Mouse (Mus musculus) Patski (cell line): ENCODE measurements around the gene Zfp148. TPM values are rescaled to one million over a fixed set of nuclear protein-coding genes. Genes with fewer than 3 reads are reported as not detected.
"Not testable (repeated sequence)": the region's sequence is repeated elsewhere in the genome, so short reads cannot be mapped to it uniquely, and the experiment has no call there.

Experiments used
- ATAC-seq: fragments of 100-300 bp; one replicate; pipeline ENCODE4 v1.8.0; 2021
- CTCF ChIA-PET: fragments of 350-600 bp; sonication (Branson Sonifier 250); formaldehyde crosslinking; loops from one replicate; lab custom pipeline; 2022; ENCODE audit warnings: inconsistent platforms; lab: Charles Lee
- POLR2A ChIA-PET: fragments of 350-600 bp; sonication (Branson Sonifier 250); formaldehyde crosslinking; loops from one replicate; lab custom pipeline; 2022; ENCODE audit warnings: antibody characterized with exemption, inconsistent platforms; lab: Charles Lee
- DNase-seq: peaks from one replicate; pipeline ENCODE4 v3.0.0-alpha.2; 2011; ENCODE audit warnings: low read depth, low spot score
- H3K27me3 ChIP-seq: fragments of 371-371 bp; one replicate; pipeline ENCODE4 v1.5.1; 2021
- CTCF ChIP-seq: fragments of 100-300 bp; IDR thresholded peaks from one replicate; pipeline ENCODE4 v1.5.1; 2021
- in situ Hi-C: fragments of 300-500 bp; cut with MboI; formaldehyde crosslinking; loops from 3 replicates; pipeline ENCODE4 v1.11.1; 2018; ENCODE audit warnings: low pct_unique_long_range_greater_than_20kb, mixed read lengths
- polyA plus RNA-seq: library from polyadenylated mRNA; unstranded; gene quantifications from one replicate; pipeline ENCODE4 v1.2.3, GENCODE M21; 2021

Gene Zfp148
- polyA plus RNA-seq, 1 experiment from 2014 or later, result 46.3 TPM

DNA sequence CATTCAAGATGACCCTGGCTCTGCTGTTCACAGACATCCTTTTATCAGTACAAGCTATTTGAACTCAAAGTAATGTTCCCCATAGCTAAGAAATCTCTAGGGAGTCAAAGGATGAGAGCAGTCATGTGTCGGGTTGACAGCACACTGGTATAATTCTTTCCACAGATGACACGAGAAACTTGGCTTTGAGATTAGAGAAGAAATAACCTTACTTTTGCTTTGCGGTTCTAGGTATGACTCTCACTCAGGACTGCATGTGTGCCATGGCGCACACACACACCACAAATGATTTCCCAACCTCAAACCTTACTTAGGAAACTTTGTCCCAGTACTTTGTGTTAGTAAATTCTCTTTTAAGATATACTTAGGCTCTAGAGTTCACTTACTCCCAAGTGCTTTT, 113.7 kb downstream of the Zfp148 start:
- no peak for TF ChIP-seq CTCF
- ATAC-seq (no peak), DNase-seq (no peak)
- H3K27me3 ChIP-seq, result no peaks in the 10 kb centered on the region
- ChIA-PET POLR2A (no interaction called here), CTCF (no interaction called here)
- in situ Hi-C loops, result no loop called here

DNA sequence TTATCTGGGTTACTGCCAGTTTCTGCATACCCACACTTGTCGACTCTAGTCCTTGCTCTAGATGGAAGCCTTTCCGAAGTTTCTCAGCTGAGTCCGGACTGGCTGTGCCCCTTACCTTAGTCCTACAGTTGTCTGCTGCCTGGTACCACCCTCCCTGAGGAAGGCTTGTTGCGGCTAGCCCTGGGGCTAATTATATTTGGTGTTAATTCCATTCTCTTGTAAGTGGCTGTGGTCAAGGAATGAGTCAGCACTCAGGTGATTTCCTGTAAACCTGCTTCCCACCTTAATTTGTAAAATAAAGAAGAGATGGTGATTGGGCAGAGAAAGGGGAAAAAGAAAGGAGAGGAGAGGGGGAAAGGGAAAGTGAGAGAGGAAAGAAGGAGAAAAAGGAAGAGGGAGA, 127.4 kb downstream of the Zfp148 start:
- no peak for TF ChIP-seq CTCF
- in situ Hi-C loops, result no loop called here
- no peak for ATAC-seq
- POLR2A ChIA-PET, result no interaction called here
- CTCF ChIA-PET, result no interaction called here
- no peak for DNase-seq
- no peaks in the 10 kb centered on the region for H3K27me3 ChIP-seq

DNA sequence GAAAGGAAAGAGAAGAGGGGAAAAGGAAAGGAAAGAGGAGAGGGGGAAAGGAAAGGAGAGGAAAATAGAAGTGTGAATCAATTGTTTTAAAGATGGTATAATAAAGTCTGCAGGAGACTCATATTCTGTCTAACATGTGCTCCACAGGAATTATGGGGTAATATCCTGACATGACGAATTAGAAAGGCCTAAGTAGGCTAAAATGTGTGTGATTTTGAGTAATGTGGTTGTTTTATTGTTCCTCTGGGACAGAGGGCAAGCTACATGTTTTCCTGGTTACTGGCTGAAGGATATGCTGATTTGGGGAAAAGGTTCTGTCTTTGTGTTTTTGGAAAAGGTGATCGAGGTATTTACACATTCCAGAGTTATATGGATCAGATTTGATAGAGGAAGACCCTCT, 128.6 kb downstream of the Zfp148 start:
- CTCF ChIA-PET, H3K27me3 ChIP-seq, POLR2A ChIA-PET, in situ Hi-C loops, ATAC-seq, DNase-seq: not testable (repeated sequence)

GRCm38 (mm10) chr16:33510856-33511255, 130.2 kb downstream of the Zfp148 start:
- DNase-seq, CTCF ChIA-PET, in situ Hi-C loops, ATAC-seq, H3K27me3 ChIP-seq: not testable (repeated sequence)
- POLR2A ChIA-PET, result interaction anchor here (0.5 kb wide), 1 partner anchor 14 kb away, joined by 3 read pairs; no protein-coding TSS in a partner anchor

DNA sequence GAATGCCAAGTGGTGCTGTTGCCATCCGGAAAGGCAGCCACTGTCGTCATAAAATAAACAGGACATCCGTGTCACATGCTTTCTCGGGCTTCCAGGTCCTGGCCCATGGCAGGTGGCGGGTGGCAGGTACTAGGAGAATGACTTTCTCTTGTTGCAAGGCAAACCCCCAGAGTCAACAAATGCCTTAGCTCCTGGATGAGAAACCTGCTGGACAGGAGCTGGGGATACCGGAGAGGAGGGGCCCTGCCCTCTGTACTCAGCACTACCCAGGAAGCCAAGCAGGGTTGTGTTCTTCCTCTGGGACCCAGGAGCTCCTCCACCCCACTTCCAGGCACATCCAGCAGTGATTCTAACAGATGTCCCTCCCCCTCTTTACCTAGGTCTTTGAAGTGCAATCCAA, 131.9 kb downstream of the Zfp148 start:
- in situ Hi-C loops, result no loop called here
- DNase-seq (no peak), ATAC-seq (no peak)
- CTCF ChIA-PET, result no interaction called here
- no peak for TF ChIP-seq CTCF
- POLR2A ChIA-PET, result no interaction called here
- no peaks in the 10 kb centered on the region for H3K27me3 ChIP-seq

GRCm38 (mm10) chr16:33516807-33517565, 136.3 kb downstream of the Zfp148 start, which contains the start of gene Slc12a8:
TSS of gene Slc12a8 (plus strand) at chr16:33517328.
- CTCF ChIA-PET, result no interaction called here
- TF ChIP-seq CTCF, result no peak
- ATAC-seq, result no peak

GRCm38 (mm10) chr16:33517627-33518026, 137.0 kb downstream of the Zfp148 start:
- ATAC-seq (no peak), DNase-seq (no peak)
- in situ Hi-C loops, result no loop called here
- CTCF ChIA-PET, result no interaction called here
- H3K27me3 ChIP-seq, result no peaks in the 10 kb centered on the region
- TF ChIP-seq CTCF, result no peak
- POLR2A ChIA-PET, result no interaction called here

More at GRCm38 (mm10) chr16:33516807-33517565, 136.3 kb downstream of the Zfp148 start, which contains the start of gene Slc12a8:
- DNase-seq, result no peak
- in situ Hi-C loops, result no loop called here
- H3K27me3 ChIP-seq, result no peaks in the 10 kb centered on the region
- POLR2A ChIA-PET, result no interaction called here

- no peak for TF ChIP-seq CTCF
- ATAC-seq, result no peak
- ChIA-PET CTCF (no interaction called here), POLR2A (no interaction called here)
- no peak for DNase-seq
- H3K27me3 ChIP-seq, result no peaks in the 10 kb centered on the region
- in situ Hi-C loops, result no loop called here
Measured at GRCm38 (mm10) chr16:33518236-33518635, 137.6 kb downstream of the Zfp148 start.

DNA sequence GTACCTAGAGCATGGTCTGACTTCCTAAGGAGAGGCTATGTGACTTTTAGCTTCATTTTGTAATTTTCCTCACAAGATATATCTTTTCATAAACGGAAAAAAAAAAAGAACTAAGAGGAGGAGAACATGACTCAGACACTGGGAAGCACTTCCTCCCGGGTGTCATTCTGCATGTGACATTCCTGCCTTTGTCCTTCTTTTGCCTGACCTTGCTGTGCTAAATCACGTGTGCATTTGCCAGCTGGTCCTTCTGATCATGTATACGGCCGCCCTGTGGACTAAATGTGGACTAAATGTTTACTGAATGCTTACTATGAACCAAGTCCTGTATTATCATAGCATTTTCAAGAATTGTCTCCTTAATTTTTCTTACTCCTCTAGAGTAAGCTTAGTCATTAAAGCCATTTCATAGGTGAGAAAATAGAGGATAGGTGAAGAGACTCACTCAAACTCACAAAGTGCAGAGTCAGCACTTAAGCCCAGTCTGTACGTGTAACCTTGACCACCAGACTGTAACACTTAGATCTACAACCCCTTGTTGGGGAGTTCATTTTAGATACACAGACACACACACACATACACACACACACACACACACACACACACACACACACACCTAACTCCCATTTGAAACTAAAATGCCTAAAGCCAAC, 139.4 kb downstream of the Zfp148 start:
- ChIA-PET CTCF (no interaction called here), POLR2A (no interaction called here)
- in situ Hi-C loops, result no loop called here
- no peak for TF ChIP-seq CTCF
- no peaks in the 10 kb centered on the region for H3K27me3 ChIP-seq
- ATAC-seq, result no peak
- no peak for DNase-seq

DNA sequence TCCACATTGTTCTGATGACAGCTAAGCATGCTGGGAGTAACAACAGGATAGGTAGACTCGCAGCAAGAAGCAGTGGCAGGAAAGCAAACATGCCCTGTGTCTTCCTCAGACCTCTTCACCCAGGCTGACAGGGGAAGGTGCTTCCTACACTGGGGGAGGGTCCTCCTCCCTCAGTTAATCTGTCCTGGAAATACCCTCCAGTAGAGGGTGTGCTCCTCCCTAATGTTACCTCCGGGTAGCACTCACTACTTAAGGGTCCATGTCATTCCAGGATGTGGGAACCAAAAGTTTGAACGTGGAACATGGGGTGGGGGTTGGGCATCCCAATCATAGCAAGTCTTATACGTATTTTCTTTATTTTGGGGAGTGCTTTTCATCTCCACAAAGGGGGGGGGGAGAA, 141.9 kb downstream of the Zfp148 start:
- ChIA-PET POLR2A (no interaction called here), CTCF (no interaction called here)
- DNase-seq (no peak), ATAC-seq (no peak)
- no peak for TF ChIP-seq CTCF
- no peaks in the 10 kb centered on the region for H3K27me3 ChIP-seq
- in situ Hi-C loops, result no loop called here

DNA sequence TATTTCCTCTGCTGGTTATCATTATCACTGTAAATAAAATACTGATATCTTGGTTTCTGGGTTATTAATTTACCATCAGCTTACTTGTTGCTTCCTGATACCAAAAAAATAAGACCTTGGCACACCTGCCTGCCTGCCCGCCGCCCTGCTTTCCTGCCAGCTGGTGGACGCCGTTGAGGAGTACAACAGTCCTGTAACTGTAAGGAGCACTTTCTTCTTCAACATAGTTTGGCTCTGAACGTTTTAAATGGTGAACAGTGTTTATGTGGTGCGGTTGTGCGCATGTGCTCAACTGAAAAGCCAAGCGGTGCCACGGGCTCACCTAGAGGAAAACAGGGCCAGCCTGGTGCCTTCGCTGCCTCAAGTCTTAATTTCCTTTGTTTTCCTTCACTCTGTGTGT, 142.9 kb downstream of the Zfp148 start:
- ChIA-PET CTCF (no interaction called here), POLR2A (no interaction called here)
- in situ Hi-C loops, result no loop called here
- no peak for TF ChIP-seq CTCF
- no peak for DNase-seq
- ATAC-seq, result no peak
- H3K27me3 ChIP-seq, result no peaks in the 10 kb centered on the region
